Mouse (Mus musculus) ovary, postnatal 36 days (tissue): ENCODE data around the gene D630003M21Rik.

Source experiments
- DNase-seq: peaks from one replicate; pipeline ENCODE4 v3.0.0; 2022; ENCODE audit warnings: low spot score, mixed read lengths

Gene D630003M21Rik

GRCm38 (mm10) chr2:158194945-158195640 is 33.9 kb downstream of the D630003M21Rik start:
- peak; percentile 39 for DNase-seq

DNA sequence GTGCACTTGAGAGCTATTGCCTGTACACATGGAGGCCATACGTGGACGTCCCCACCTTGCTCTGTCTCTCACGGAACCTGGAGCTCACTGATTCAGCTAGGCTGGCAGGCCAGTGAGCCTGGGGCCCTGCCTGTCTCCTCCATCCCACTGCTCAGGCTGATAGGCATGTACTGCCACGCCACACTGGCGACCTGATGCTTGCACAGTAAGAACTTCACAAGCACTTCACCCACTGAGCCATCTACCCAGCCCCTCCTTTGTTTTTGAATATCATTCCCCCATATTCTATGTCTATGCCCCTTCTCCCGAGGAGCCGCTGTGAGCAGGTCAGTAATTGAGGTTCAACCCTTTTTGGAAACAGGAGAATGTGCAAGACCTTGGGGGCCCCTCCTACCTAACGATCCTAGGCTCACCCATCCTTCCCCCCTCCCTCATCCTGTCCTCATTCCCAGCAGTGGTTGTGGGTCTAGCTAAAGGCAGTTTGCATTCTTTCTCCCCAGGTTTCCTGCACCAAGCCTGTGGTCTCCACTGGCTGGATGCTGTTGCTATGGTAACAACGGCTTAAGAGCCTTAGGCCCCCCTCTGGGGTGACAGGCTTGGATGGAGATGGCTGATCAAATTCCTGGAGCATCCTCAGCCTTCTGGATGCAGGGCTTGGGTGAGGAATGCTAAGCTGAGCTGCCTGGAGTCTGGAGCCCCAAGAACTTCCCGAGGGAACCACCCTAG is 35.2 kb downstream of the D630003M21Rik start:
- DNase-seq = no peak

- DNase-seq = peak; percentile 53
Observed at GRCm38 (mm10) chr2:158191098-158191497, 37.9 kb downstream of the D630003M21Rik start.

DNA sequence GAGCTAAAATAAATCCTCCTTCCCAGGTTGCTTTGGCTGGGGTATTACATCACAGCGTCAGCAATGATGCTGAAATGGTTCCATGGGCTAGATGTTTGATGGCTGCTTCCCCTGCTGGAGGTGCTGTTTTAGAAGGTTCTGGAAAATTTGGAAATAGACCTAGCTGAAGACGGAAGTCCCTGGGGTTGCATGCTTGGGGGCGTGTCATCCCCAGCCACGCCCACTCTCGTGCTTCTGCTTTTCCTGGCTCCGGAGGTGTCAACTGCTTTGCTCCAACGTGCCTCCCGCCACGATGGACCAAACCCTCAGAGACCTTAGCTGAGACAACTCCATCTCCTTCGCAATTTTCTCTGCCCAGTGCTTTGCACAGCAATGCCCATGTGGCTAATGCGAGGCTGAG is 39.6 kb downstream of the D630003M21Rik start:
- no peak for DNase-seq

GRCm38 (mm10) chr2:158186206-158186871 is 42.7 kb downstream of the D630003M21Rik start:
- no peak for DNase-seq

- no peak for DNase-seq
Observed at GRCm38 (mm10) chr2:158183266-158183665, 45.8 kb downstream of the D630003M21Rik start.

DNA sequence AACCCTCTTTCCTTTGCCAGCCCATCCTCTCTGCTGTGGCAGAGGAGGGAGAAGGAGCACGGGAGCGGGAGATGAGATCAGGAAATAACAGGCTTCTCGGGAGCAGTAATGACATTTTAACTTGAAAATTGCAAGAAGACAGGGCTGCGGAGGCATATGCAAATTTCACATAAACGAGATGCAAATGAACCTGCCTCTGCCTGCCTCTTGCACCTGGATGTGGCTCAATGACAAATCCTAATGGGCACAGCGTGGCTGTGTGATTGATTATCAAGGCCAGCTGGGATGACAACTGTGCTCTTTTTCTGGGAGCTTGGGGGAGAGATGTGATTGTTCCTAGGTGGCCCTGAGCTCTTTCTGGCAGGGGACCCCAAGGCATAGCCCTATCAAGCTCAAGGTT is 47.1 kb downstream of the D630003M21Rik start:
- DNase-seq = no peak

DNA sequence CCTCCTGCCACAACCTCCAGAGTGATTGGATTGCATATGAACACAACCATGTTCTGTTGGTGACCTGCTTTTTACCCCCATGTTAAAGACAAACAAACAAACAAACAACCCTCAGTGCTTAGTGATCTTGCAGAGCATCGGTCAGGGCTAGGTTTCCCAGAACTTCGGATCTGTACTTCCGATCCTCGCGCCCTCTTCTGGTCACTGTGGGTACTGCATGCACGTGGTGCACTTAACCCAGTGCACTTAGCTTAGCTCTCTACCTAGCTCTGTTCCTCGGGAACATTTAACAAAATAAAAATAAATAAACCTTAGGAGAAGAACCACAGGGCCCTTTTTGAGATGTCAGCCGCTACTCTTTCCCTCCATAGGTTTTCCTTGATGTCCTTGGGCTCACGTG is 48.2 kb downstream of the D630003M21Rik start:
- DNase-seq = peak; percentile 38

- DNase-seq = peak; percentile 44
Observed at GRCm38 (mm10) chr2:158179370-158180111, 49.5 kb downstream of the D630003M21Rik start.

- peak; percentile 86 for DNase-seq
Observed at GRCm38 (mm10) chr2:158178696-158179369, 50.2 kb downstream of the D630003M21Rik start.

DNA sequence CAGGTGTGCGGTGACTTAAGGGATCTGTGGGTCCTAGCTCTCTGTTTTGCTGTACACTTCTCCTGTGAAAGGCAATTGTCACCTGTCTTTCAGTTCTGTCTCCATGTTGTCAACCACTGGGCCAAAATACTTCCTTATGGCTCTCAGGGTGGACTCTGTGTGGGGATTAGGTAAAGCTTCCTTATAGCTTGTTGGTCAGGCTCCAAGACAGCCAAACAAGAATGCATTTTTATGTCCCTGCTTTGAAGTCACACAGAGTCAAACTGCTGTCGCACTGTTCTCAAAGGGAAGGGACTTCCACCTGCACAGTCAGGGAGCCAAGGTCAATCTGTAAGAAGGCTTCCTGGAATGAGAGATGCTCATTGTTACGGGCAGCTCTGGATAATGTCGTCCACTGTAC is 50.9 kb downstream of the D630003M21Rik start:
- no peak for DNase-seq

GRCm38 (mm10) chr2:158177574-158177973 is 51.4 kb downstream of the D630003M21Rik start:
- DNase-seq = no peak

DNA sequence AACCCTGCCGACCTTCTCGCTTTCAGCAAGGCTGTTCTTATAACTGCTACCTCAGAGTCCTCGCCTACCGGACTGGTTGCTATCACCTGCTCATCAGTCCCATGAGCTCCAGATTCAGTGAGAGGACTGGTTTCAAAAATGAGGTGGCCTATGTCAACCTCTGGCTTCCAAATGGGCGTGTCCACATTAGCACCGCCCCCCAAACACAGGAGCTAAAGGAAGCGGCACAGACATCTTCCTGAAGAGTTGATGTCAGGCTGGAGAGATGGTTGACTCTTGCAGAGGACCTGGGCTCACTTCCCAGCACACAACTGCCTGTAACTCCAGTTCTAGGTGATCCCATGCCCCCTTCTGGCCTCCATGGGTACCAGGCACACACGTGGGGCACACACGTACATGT is 52.3 kb downstream of the D630003M21Rik start:
- DNase-seq = no peak

DNA sequence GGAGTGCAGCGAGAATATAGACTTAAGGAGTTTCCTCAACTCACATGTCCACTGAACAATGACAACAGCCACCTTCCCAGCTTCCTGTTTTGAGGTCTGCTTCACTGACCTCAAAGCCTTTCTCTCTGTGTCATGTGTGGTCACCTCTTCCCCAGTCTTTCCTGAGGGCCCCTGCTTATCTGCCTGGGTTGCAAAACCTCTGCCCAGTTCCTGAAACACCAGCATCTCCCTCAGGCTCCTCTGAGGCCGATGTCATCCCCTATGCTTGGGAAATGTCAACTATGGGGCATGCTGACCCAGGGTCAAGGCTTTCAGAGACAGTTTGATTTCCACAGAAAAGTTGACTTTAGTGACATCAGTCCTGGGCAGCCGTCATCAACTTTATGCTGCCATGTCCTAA is 53.6 kb downstream of the D630003M21Rik start:
- DNase-seq = no peak

GRCm38 (mm10) chr2:158174958-158175357 is 54.1 kb downstream of the D630003M21Rik start:
- no peak for DNase-seq

DNA sequence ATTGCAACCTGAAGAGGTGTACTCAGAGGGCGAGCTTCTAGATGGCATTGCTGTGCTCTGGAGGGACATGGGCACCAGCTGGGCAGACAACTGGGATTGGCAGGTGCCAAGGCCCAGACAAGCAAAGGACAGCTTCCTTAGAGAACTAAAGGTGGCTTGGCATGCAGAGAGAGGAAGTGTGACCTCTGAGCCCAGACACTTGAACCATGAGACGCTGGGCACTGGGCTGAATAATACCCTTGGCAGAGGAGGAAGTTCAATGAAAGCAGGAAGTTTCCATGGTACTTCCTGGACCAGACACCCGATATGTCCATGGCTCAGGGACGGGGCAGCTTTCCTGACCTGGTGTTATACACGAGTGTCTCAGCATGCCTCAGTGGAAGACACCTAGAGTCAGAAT is 54.6 kb downstream of the D630003M21Rik start:
- DNase-seq = no peak

DNA sequence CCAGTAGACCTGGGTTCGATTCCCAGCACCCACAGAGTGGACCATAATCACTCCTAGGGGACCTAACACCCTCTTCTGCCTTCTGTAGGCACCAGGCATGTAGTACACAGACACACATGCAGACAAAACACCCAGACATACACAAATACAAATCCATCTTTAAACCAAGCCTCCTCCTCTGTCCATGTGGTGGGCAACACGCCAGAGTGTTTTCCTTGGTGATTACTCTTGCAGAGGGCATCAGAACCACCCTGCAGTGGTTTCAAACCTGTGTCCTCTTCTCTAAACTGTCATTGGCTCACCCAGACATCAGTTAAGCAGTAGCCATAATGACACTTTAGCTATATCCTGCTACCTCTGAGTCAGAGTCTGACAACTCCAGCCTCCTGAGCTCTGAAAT is 58.6 kb downstream of the D630003M21Rik start:
- no peak for DNase-seq

DNA sequence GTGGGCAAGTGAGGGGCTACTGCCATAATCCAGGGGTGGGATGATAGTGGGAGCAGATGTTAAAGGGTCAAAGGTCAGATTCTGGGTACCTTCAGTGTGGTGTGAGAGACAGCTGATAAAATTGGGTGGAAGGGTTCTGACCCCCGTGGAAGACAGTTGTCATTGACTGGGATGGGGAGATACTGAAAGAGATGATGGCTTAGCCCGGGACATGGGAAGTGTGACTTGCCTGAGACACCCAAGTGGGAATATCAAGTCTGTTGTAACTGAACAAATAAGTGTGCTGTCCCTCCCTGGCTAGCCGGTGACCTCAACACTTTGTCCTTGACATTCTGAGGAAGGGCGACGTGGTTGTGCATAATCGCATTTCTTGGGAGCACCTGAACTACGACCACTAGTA is 59.3 kb downstream of the D630003M21Rik start:
- DNase-seq = no peak

DNA sequence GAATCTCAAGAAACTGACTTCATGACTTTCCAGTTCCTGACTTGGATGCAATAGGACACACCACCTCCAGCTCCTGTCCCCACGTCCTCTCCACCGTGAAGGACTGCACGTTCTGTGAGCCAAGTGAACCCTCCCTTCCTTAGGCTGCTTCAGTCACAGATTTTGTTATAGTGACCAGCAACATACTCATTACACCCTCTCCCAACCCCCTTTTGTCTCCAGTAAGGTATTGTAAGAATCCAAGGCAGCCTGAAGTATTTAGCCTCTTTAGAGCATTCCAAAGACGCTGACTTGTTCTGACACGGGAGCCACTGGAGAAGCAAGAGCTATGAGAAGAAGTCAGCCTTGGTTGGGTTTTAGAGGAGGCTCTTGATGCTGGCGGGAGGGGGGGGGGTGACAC is 59.7 kb downstream of the D630003M21Rik start:
- no peak for DNase-seq

DNA sequence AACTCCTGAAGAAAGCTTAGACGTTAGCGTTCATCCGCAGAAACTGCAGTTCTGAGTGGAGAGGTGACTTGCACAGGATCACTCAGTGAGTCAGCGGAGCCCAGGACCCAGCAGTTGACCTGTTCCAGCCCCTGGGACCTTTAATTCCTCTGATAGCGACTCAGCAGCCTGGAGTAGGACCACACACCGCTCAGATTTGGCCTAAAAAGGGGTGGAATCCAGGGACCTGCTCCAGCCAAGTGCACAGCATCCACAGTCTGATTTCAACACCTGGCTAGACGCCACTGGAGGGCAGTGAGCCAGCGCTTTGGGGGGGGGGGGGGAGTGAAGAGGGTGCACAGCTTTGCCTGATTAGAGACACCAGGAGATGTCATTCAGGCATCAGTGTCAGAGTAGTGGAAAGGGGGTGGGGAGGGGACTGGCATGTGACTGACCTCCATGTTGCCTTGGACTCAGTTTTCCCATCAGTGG is 60.2 kb downstream of the D630003M21Rik start:
- DNase-seq = peak; percentile 29

- DNase-seq = no peak
Observed at GRCm38 (mm10) chr2:158167496-158168205, 61.4 kb downstream of the D630003M21Rik start.
